Mouse (Mus musculus): Measurements from ENCODE around the gene Man1c1.
A peak's percentile ranks its signal among the peaks of the same experiment; 100 is the strongest.

Gene Man1c1

GRCm38 (mm10) chr4:134674970-134675369 is 29.1 kb downstream of the Man1c1 start:
- no peak for DNase-seq (ENCODE audit: low spot score)

GRCm38 (mm10) chr4:134673882-134674463 is 30.1 kb downstream of the Man1c1 start:
- DNase-seq (ENCODE audit: low spot score): no peak

GRCm38 (mm10) chr4:134673151-134673550 is 30.9 kb downstream of the Man1c1 start:
- DNase-seq (ENCODE audit: low spot score): no peak

GRCm38 (mm10) chr4:134672326-134672725 is 31.8 kb downstream of the Man1c1 start:
- DNase-seq (ENCODE audit: low spot score): no peak

GRCm38 (mm10) chr4:134671660-134672173 is 32.4 kb downstream of the Man1c1 start:
- DNase-seq (ENCODE audit: low spot score): no peak

GRCm38 (mm10) chr4:134669742-134670354 is 34.2 kb downstream of the Man1c1 start:
- no peak for DNase-seq (ENCODE audit: low spot score)

GRCm38 (mm10) chr4:134668355-134669028 is 35.6 kb downstream of the Man1c1 start:
- DNase-seq (ENCODE audit: low spot score): no peak

- no peak for DNase-seq (ENCODE audit: low spot score)
Observed at GRCm38 (mm10) chr4:134666391-134666790, 37.7 kb downstream of the Man1c1 start.

- no peak for DNase-seq (ENCODE audit: low spot score)
Observed at GRCm38 (mm10) chr4:134663052-134663451, 41.0 kb downstream of the Man1c1 start.

- no peak for DNase-seq (ENCODE audit: low spot score)
Observed at GRCm38 (mm10) chr4:134660630-134661183, 43.4 kb downstream of the Man1c1 start.

- no peak for DNase-seq (ENCODE audit: low spot score)
Observed at GRCm38 (mm10) chr4:134659354-134660301, 44.5 kb downstream of the Man1c1 start.

- no peak for DNase-seq (ENCODE audit: low spot score)
Observed at GRCm38 (mm10) chr4:134657473-134657872, 46.6 kb downstream of the Man1c1 start.

GRCm38 (mm10) chr4:134654391-134654790 is 49.7 kb downstream of the Man1c1 start:
- DNase-seq (ENCODE audit: low spot score): no peak

GRCm38 (mm10) chr4:134652720-134653119 is 51.4 kb downstream of the Man1c1 start:
- DNase-seq (ENCODE audit: low spot score): no peak

GRCm38 (mm10) chr4:134652151-134652550 is 51.9 kb downstream of the Man1c1 start:
- DNase-seq (ENCODE audit: low spot score): no peak

GRCm38 (mm10) chr4:134651358-134651757 is 52.7 kb downstream of the Man1c1 start:
- peak; percentile 53 for DNase-seq (ENCODE audit: low spot score)

- DNase-seq (ENCODE audit: low spot score): no peak
Observed at GRCm38 (mm10) chr4:134645042-134645948, 58.8 kb downstream of the Man1c1 start.

GRCm38 (mm10) chr4:134644410-134644809 is 59.7 kb downstream of the Man1c1 start:
- no peak for DNase-seq (ENCODE audit: low spot score)

GRCm38 (mm10) chr4:134641711-134642516 is 62.2 kb downstream of the Man1c1 start:
- no peak for DNase-seq (ENCODE audit: low spot score)

GRCm38 (mm10) chr4:134639325-134639724 is 64.8 kb downstream of the Man1c1 start:
- no peak for DNase-seq (ENCODE audit: low spot score)
